Mouse (Mus musculus): Measurements from ENCODE around the gene Ncapd2. TPM values are rescaled to one million over a fixed set of nuclear protein-coding genes. Genes with fewer than 3 reads are reported as not detected.

The Ncapd2 gene
- polyA plus RNA-seq, 1 experiment from 2014 or later, result 39.1 TPM

GRCm38 (mm10) chr6:125192016-125192714 is 664 bp upstream of the Ncapd2 start:
- Histone ChIP-seq H3K27me3 (ENCODE audit: insufficient read depth, low read length) (no peaks in the 10 kb centered on the region), H3K4me3 (ENCODE audit: low read depth, low read length) (peak overlapping the region; percentile 78), H3K36me3 (replicated peaks; ENCODE audit: insufficient read depth, low read length) (peaks cover 41% of the 10 kb centered on the region), H3K9ac (replicated peaks) (peak overlapping the region; percentile 83), H3K9me3 (ENCODE audit: low read length) (no peaks in the 10 kb centered on the region), H3K4me1 (ENCODE audit: insufficient read depth) (peaks cover 12% of the 10 kb centered on the region), H3K27ac (ENCODE audit: low read depth) (peak overlapping the region; percentile 100), H3K4me2 (ENCODE audit: low read depth, low read length) (peak overlapping the region; percentile 90)
- WGBS (ENCODE audit: insufficient replicate concordance), result under 1% methylated on average over 34 of the region's 34 CpGs
- ATAC-seq, result peak; percentile 90
- TF ChIP-seq CTCF (IDR thresholded peaks at IDR 0.05; ENCODE audit: low read depth) (no peak), EP300 (IDR thresholded peaks at IDR 0.05; ENCODE audit: low read depth) (peak; percentile 7; the same call in 1 of the 2 replicates)
- DNase-seq, result peak; percentile 95

GRCm38 (mm10) chr6:125190816-125191215 is 685 bp downstream of the Ncapd2 start:
- ATAC-seq, result no peak
- peak overlapping the region; percentile 78 for H3K4me3 ChIP-seq (ENCODE audit: low read depth, low read length)
- peak overlapping the region; percentile 90 for H3K4me2 ChIP-seq (ENCODE audit: low read depth, low read length)
- peak overlapping the region; percentile 83 for H3K9ac ChIP-seq (replicated peaks)
- no peaks in the 10 kb centered on the region for H3K27me3 ChIP-seq (ENCODE audit: insufficient read depth, low read length)
- no peaks in the 10 kb centered on the region for H3K9me3 ChIP-seq (ENCODE audit: low read length)
- TF ChIP-seq EP300 (IDR thresholded peaks at IDR 0.05; ENCODE audit: low read depth) (no peak), CTCF (IDR thresholded peaks at IDR 0.05; ENCODE audit: low read depth) (no peak)
- DNase-seq, result no peak
- peaks cover 12% of the 10 kb centered on the region for H3K4me1 ChIP-seq (ENCODE audit: insufficient read depth)
- peaks cover 54% of the 10 kb centered on the region for H3K36me3 ChIP-seq (replicated peaks; ENCODE audit: insufficient read depth, low read length)
- H3K27ac ChIP-seq (ENCODE audit: low read depth), result peak overlapping the region; percentile 100

DNA sequence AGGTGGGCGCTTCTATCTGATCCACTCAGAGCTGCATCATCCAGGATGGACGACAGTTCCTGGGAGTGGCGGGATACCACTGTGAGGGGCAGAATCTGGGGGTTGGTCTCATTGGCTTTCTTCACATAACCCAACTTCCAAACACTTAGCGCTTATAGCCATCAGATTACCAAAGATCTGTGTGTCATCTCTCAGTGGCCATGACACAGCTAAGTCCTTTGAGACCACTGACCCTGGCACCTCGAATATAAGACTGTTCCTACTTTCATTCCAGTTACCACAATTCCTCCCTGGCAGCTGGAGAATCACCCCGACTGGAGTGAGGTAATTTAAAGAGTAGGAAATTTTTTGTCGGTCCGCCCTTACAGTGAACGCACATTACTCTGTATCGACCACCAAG is 5.3 kb downstream of the Ncapd2 start:
- TF ChIP-seq EP300 (IDR thresholded peaks at IDR 0.05; ENCODE audit: low read depth), result no peak
- TF ChIP-seq CTCF (IDR thresholded peaks at IDR 0.05; ENCODE audit: low read depth), result no peak
- no peak overlapping the region for H3K4me2 ChIP-seq (ENCODE audit: low read depth, low read length)
- peaks cover 83% of the 10 kb centered on the region for H3K36me3 ChIP-seq (replicated peaks; ENCODE audit: insufficient read depth, low read length)
- no peak overlapping the region for H3K4me3 ChIP-seq (ENCODE audit: low read depth, low read length)
- WGBS (ENCODE audit: insufficient replicate concordance), result 96% methylated on average over 10 of the region's 10 CpGs
- no peaks in the 10 kb centered on the region for H3K27me3 ChIP-seq (ENCODE audit: insufficient read depth, low read length)
- H3K27ac ChIP-seq (ENCODE audit: low read depth), result no peak overlapping the region
- H3K9me3 ChIP-seq (ENCODE audit: low read length), result no peaks in the 10 kb centered on the region
- H3K9ac ChIP-seq (replicated peaks), result no peak overlapping the region
- H3K4me1 ChIP-seq (ENCODE audit: insufficient read depth), result no peaks in the 10 kb centered on the region; the same call in 1 of the 2 replicates
- ATAC-seq (no peak), DNase-seq (no peak)

DNA sequence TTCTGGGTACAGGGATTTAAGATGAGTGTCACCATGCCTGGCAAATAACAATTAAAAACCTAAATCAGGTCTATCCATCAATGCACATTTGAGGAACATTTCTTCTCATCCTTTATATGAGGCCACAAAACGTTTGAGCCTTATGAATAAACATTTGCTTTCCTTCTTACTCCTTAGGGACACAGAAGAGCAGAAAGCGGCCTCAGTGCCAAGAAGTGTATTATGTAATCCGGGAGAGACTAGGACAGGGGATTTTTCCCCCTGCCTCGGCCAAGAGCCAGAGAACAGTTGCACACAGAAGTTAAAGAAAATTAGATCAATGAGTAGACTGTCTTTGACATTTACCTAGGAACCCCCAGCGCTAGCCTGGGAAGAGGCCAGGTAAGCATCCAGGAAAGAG is 9.4 kb downstream of the Ncapd2 start:
- H3K4me3 ChIP-seq (ENCODE audit: low read depth, low read length), result no peak overlapping the region
- H3K27ac ChIP-seq (ENCODE audit: low read depth), result no peak overlapping the region
- no peaks in the 10 kb centered on the region for H3K9me3 ChIP-seq (ENCODE audit: low read length)
- DNase-seq (no peak), ATAC-seq (no peak)
- H3K27me3 ChIP-seq (ENCODE audit: insufficient read depth, low read length), result no peaks in the 10 kb centered on the region
- H3K4me1 ChIP-seq (ENCODE audit: insufficient read depth), result no peaks in the 10 kb centered on the region
- WGBS (ENCODE audit: insufficient replicate concordance), result 78% methylated on average over 5 of the region's 5 CpGs
- H3K9ac ChIP-seq (replicated peaks), result no peak overlapping the region
- TF ChIP-seq EP300 (IDR thresholded peaks at IDR 0.05; ENCODE audit: low read depth), result no peak
- TF ChIP-seq CTCF (IDR thresholded peaks at IDR 0.05; ENCODE audit: low read depth), result no peak
- H3K4me2 ChIP-seq (ENCODE audit: low read depth, low read length), result no peak overlapping the region
- peaks cover 94% of the 10 kb centered on the region for H3K36me3 ChIP-seq (replicated peaks; ENCODE audit: insufficient read depth, low read length)

- no peak for DNase-seq
- peaks cover 94% of the 10 kb centered on the region for H3K36me3 ChIP-seq (replicated peaks; ENCODE audit: insufficient read depth, low read length)
- H3K4me2 ChIP-seq (ENCODE audit: low read depth, low read length), result no peak overlapping the region
- H3K4me1 ChIP-seq (ENCODE audit: insufficient read depth), result no peaks in the 10 kb centered on the region
- no peak overlapping the region for H3K27ac ChIP-seq (ENCODE audit: low read depth)
- H3K4me3 ChIP-seq (ENCODE audit: low read depth, low read length), result no peak overlapping the region
- no peak overlapping the region for H3K9ac ChIP-seq (replicated peaks)
- TF ChIP-seq EP300 (IDR thresholded peaks at IDR 0.05; ENCODE audit: low read depth), result no peak
- TF ChIP-seq CTCF (IDR thresholded peaks at IDR 0.05; ENCODE audit: low read depth), result no peak
- 92% methylated on average over 7 of the region's 7 CpGs for WGBS (ENCODE audit: insufficient replicate concordance)
- no peaks in the 10 kb centered on the region for H3K9me3 ChIP-seq (ENCODE audit: low read length)
- ATAC-seq, result no peak
- H3K27me3 ChIP-seq (ENCODE audit: insufficient read depth, low read length), result no peaks in the 10 kb centered on the region
Measured at GRCm38 (mm10) chr6:125179601-125180000, 11.9 kb downstream of the Ncapd2 start.

DNA sequence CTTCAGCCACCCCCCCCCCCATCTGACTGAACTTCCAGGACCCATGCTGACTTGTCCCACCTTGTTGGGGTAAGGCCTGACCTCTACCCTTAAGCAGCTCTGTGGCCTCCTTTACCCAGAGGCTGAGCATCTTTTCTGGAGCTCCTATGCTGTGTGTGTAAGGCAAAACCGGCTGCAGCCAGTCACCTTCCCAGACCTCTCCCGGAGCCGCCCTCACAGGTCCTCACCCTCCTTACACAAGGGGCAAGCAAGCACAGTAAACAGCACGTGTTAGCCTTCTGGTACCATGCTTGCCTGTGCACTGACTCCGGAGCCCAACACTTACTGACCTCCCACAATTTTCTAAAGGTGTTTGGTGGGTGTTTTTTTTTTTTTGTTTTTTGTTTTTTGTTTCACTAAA is 16.0 kb downstream of the Ncapd2 start:
- no peak overlapping the region for H3K27ac ChIP-seq (ENCODE audit: low read depth)
- peaks cover 6% of the 10 kb centered on the region for H3K4me1 ChIP-seq (ENCODE audit: insufficient read depth)
- TF ChIP-seq CTCF (IDR thresholded peaks at IDR 0.05; ENCODE audit: low read depth), result no peak
- no peak for TF ChIP-seq EP300 (IDR thresholded peaks at IDR 0.05; ENCODE audit: low read depth)
- peaks cover 92% of the 10 kb centered on the region for H3K36me3 ChIP-seq (replicated peaks; ENCODE audit: insufficient read depth, low read length)
- H3K9me3 ChIP-seq (ENCODE audit: low read length), result no peaks in the 10 kb centered on the region
- H3K9ac ChIP-seq (replicated peaks), result no peak overlapping the region
- H3K27me3 ChIP-seq (ENCODE audit: insufficient read depth, low read length), result no peaks in the 10 kb centered on the region
- DNase-seq (no peak), ATAC-seq (no peak)
- H3K4me3 ChIP-seq (ENCODE audit: low read depth, low read length), result no peak overlapping the region
- WGBS (ENCODE audit: insufficient replicate concordance), result 93% methylated on average over 5 of the region's 5 CpGs
- no peak overlapping the region for H3K4me2 ChIP-seq (ENCODE audit: low read depth, low read length)

Measured in liver, postnatal 0 days (tissue).